In the genomic region with DNA sequence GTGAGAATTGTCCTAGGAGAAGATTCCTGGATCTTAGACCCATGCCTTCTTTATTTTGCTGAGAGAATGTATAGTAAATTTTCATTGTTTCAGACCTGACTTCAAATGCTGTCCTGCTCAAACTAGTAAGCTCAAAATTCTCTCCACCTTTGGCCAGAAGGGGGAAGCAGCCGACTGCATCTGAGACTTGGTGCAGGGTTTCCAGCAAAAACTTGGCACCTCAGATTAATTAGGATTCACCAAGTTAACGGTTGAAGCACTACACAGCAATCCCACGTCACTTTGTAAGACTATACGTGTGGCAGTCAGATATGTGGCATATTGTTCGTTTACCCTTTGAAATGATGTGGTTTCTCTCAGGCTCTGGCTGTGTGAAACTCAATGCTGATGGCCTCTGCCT, we compare ENCODE assay signal across 8 mouse cellular contexts. TPM values are rescaled to one million over a fixed set of nuclear protein-coding genes. Genes with fewer than 3 reads are reported as not detected.
DNase-seq lines count a peak whose midpoint lies in the region; ATAC-seq and TF ChIP-seq lines count a peak whose summit lies in the region.

No protein-coding gene starts in this region.

- H3K9ac ChIP-seq in forebrain, embryonic 14.5 days (ENCODE audit: low read length): no peak overlapping the region
- H3K9ac ChIP-seq in midbrain, postnatal 0 days (replicated peaks; ENCODE audit: low read length, poor library complexity, severe bottlenecking): no peak overlapping the region

- H3K27me3 ChIP-seq in forebrain, embryonic 14.5 days (replicated peaks; ENCODE audit: control insufficient read depth, insufficient read depth, low read length): no peaks in the 10 kb centered on the region
- no peaks in the 10 kb centered on the region for H3K27me3 ChIP-seq in midbrain, postnatal 0 days (ENCODE audit: insufficient read depth, low read length)

- TF ChIP-seq CTCF in gastrocnemius, adult 2 months (IDR thresholded peaks at IDR 0.05): peak; percentile 39; the same call in 1 of the 2 replicates
- peak; percentile 89 for TF ChIP-seq CTCF in midbrain, postnatal 0 days (IDR thresholded peaks at IDR 0.05)

- WGBS in forebrain, embryonic 14.5 days: 21% methylated on average over 5 of the region's 5 CpGs
- 22% methylated on average over 5 of the region's 5 CpGs for WGBS in midbrain, postnatal 0 days

- H3K36me3 ChIP-seq in forebrain, embryonic 14.5 days (ENCODE audit: control insufficient read depth, insufficient read depth, low read length): no peaks in the 10 kb centered on the region
- no peaks in the 10 kb centered on the region for H3K36me3 ChIP-seq in midbrain, postnatal 0 days (ENCODE audit: insufficient read depth, low read length)

- no peak for DNase-seq in gastrocnemius, adult 2 months
- no peak for DNase-seq in gastrocnemius, postnatal 36 days
- DNase-seq in urinary bladder, postnatal 14 days (ENCODE audit: low spot score): peak; percentile 15
- DNase-seq in urinary bladder, adult 18-20 months (ENCODE audit: low spot score in 2 of 2): no peak
- DNase-seq in forebrain, embryonic 14.5 days (ENCODE audit: low spot score): peak; percentile 82
- peak; percentile 31 for DNase-seq in layer of hippocampus, adult 9-10 months (ENCODE audit: low spot score)
- DNase-seq in midbrain, postnatal 0 days (ENCODE audit: low spot score): peak; percentile 85
- DNase-seq in spleen, postnatal 10 days (ENCODE audit: low spot score in 2 of 2): no peak

- no peaks in the 10 kb centered on the region for H3K4me1 ChIP-seq in forebrain, embryonic 14.5 days (ENCODE audit: control insufficient read depth, insufficient read depth, low read length)
- H3K4me1 ChIP-seq in midbrain, postnatal 0 days (ENCODE audit: insufficient read depth, low read length): no peaks in the 10 kb centered on the region

- no peaks in the 10 kb centered on the region for H3K9me3 ChIP-seq in forebrain, embryonic 14.5 days (replicated peaks; ENCODE audit: control insufficient read depth, low read length)
- no peaks in the 10 kb centered on the region for H3K9me3 ChIP-seq in midbrain, postnatal 0 days (ENCODE audit: low read length)

- H3K27ac ChIP-seq in gastrocnemius, adult 2 months: no peak overlapping the region
- H3K27ac ChIP-seq in forebrain, embryonic 14.5 days (ENCODE audit: low read depth, low read length): no peak overlapping the region
- no peak overlapping the region for H3K27ac ChIP-seq in midbrain, postnatal 0 days (ENCODE audit: low read depth, low read length)

- intact Hi-C loops in gastrocnemius, adult 2 months (cut with DNase I): no loop called here
- intact Hi-C loops in gastrocnemius, postnatal 36 days (cut with DNase I): no loop called here

- no peak overlapping the region for H3K4me2 ChIP-seq in forebrain, embryonic 14.5 days (ENCODE audit: low read length)
- no peak overlapping the region for H3K4me2 ChIP-seq in midbrain, postnatal 0 days (ENCODE audit: low read depth, low read length, poor library complexity, severe bottlenecking)

- 0 out of 2 replicates have a peak, but pooled peaks have one; percentile 34 for ATAC-seq in forebrain, embryonic 14.5 days
- ATAC-seq in midbrain, postnatal 0 days (ENCODE audit: low FRiP score): no peak; the same call in 1 of the 2 replicates

- no peak overlapping the region for H3K4me3 ChIP-seq in gastrocnemius, adult 2 months
- no peak overlapping the region for H3K4me3 ChIP-seq in forebrain, embryonic 14.5 days (ENCODE audit: low read depth, low read length)
- no peak overlapping the region for H3K4me3 ChIP-seq in midbrain, postnatal 0 days (ENCODE audit: low read depth, low read length)

RNA-seq across cellular contexts. Expression of gene Slc35b3, which starts 31.9 kb away (rescaled TPM):
- total RNA-seq in gastrocnemius, adult 2 months (2021): 1 to 10 TPM; 2.4 TPM
- total RNA-seq in gastrocnemius, postnatal 36 days (2021): 1 to 10 TPM; 2.2 to 3.1 TPM
- 29.1 and 32.7 TPM in 2 replicates for polyA plus RNA-seq in forebrain, embryonic 14.5 days (2014; fragmentation: Nextera tagmentation; extraction: Ambion mirVana)
- total RNA-seq in midbrain, postnatal 0 days (2014; rRNA removed): 17.0 and 32.3 TPM in 2 replicates
- polyA plus RNA-seq in midbrain, postnatal 0 days (2015; fragmentation: Nextera tagmentation; extraction: Ambion mirVana): 27.2 and 28.3 TPM in 2 replicates

Comparison
In these comparisons a context has a peak if more than half of its experiments do, and no peak if none do; other contexts are left out.
1. DNase-seq: peak in urinary bladder, postnatal 14 days (single experiment), forebrain, embryonic 14.5 days (single experiment), layer of hippocampus, adult 9-10 months (single experiment) and midbrain, postnatal 0 days (single experiment); none in gastrocnemius, adult 2 months (single experiment), gastrocnemius, postnatal 36 days (0 of 2), urinary bladder, adult 18-20 months (0 of 2) and spleen, postnatal 10 days (0 of 2).